Mouse (Mus musculus) urinary bladder, postnatal 14 days (tissue): ENCODE data around the gene Nlrp2.

Source experiments
- DNase-seq: peaks from one replicate; pipeline ENCODE4 v3.0.0; 2021; ENCODE audit warnings: low spot score

Nlrp2 gene

GRCm38 (mm10) chr7:5350935-5351334 is at the start of gene Nlrp2:
Gene Nlrp2 (minus strand): TSS chr7:5351035.
- DNase-seq = no peak

GRCm38 (mm10) chr7:5366724-5367123 is 15.9 kb upstream of the Nlrp2 start:
- no peak for DNase-seq

- no peak for DNase-seq
Measured at GRCm38 (mm10) chr7:5363599-5363998, 12.8 kb upstream of the Nlrp2 start.

GRCm38 (mm10) chr7:5350237-5350636 is 598 bp downstream of the Nlrp2 start, which contains the start of gene Gm5065:
Gene Gm5065 (plus strand): TSS chr7:5350537.
- DNase-seq = no peak

- DNase-seq = no peak
Measured at GRCm38 (mm10) chr7:5327511-5327910, 23.3 kb downstream of the Nlrp2 start.

GRCm38 (mm10) chr7:5288281-5288680 is 62.6 kb downstream of the Nlrp2 start:
- DNase-seq = no peak

GRCm38 (mm10) chr7:5263051-5263450 is 87.8 kb downstream of the Nlrp2 start:
- no peak for DNase-seq
